Mouse (Mus musculus) liver, embryonic 14.5 days (tissue): Measurements from ENCODE around the gene Ampd3.

Experiments used
- CTCF ChIP-seq: IDR thresholded peaks from 2 replicates; pipeline ENCODE4 v1.5.1; 2016; ENCODE audit warnings: antibody characterized with exemption, low read depth, control low read depth
- EP300 ChIP-seq: IDR thresholded peaks from 2 replicates; pipeline ENCODE4 v1.6.1; 2016; ENCODE audit warnings: antibody characterized with exemption, low read depth

DNA sequence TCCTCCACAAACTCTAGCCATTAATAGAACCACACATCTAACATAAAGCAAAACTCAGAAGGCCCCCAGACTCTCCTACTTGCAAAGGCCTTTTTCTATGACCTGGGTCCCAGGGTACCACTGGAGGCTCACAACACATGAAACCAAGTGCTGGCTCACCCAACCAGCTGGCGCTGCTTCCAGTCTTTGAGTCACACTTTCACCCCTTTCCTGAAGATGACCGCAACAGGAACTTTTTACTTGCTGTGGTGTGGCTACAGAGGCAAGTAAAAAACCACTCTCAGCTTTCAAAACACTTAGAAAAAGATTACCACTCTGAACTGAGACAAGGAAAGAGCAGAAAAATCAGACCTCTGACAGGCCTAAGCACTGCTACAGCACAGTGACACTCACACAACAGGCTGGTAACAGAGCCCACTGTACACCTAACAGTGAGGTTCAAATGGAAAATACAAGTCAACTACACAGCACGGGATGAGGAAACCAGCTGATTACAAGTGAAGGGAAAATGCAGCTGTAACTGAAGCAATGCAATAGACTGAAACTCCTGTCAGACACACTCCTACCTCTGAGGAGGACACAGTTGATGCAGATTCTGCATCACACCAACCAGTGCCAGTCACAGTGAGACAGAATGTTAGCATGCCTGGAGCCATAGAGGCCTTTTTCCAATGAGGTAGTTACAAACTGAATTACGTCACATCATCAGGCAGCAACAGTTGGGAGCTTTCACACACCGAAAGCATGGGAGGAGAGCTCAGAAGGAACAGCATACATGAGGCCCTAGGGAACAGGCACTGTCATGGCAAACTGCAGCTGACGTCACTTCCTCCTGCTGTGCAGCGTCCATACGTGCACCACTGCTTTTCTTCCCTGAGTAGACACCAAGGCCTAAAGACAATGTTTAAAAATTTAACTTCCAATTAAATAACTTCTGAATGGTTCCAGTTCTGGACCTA is 56.3 kb downstream of the Ampd3 start:
- TF ChIP-seq CTCF (no peak), EP300 (no peak)
